Mouse (Mus musculus): ENCODE measurements at regions not wholly inside any gene's neighbourhood (a gene's known extent, or its start where the extent isn't known, plus 50 kb on each side); places are given as distances from the start of the nearest gene placed in this dataset.
A peak's percentile ranks its signal among the peaks of the same experiment; 100 is the strongest.

DNA sequence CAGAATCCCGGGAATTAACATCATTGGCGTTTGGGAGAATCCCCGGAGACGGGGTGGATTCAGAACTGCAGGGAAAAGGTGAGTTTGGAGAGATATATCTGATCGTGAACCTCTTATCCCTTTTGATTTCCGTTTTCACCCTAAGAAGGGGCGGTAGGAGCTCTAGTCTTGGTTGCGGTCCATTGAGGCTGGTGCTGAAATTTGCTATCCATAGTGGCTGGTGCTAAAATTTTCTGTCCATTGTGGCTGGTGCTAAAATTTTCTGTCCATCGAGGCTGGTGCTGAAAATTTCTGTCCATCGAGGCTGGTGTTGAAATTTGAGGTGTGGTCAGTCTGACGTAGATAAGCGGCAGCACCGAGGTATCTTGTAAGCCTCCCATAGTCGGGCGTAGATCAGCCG, 834.1 kb upstream of the Snrpn start:
- DNase-seq (ENCODE audit: extremely low spot score), result peak; percentile 1

- DNase-seq (ENCODE audit: extremely low spot score), result no peak
Observed at GRCm38 (mm10) chr7:60961188-60961587, 821.2 kb upstream of the Snrpn start.

DNA sequence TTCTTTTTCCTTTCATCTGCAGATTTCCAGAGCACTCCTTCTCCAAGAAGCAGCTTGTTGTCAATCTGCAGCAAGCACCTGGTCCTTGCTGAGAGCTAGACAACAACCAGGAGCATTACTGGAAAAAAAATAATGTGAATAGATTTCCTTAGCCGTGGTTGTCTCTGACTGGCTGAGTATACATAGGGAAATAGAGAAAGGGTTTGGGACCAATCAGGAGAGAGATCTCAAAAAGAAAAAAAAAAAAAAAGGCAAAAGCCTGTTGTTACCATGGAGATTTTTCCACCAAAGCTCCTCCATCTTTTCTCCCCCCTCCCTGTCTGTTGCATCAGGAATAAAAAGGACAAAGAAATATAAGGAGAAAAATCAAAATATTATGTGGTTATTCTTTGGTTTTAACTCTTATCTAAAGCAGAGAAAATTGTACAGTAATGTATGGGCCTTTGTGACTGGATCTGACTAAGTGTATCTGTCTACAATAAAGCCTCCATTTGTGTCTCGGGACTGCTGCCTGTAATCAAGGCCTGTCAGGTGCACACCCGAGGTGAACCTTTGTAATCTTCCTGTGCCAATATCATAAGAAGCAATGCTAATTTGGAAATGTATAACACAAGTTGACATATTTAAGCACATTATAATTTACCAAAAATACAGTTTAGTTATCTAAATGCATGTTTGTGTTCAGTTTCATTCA, 799.9 kb upstream of the Snrpn start:
- no peak for DNase-seq (ENCODE audit: extremely low spot score)
